Mouse (Mus musculus) embryonic facial prominence, embryonic 15.5 days (tissue): ENCODE results near the gene Adam11. TPM values are rescaled to one million over a fixed set of nuclear protein-coding genes. Genes with fewer than 3 reads are reported as not detected.

Experiments
- polyA plus RNA-seq: library from polyadenylated mRNA; unstranded; fragments of >200 nt; fragmentation: Nextera tagmentation; extraction: Ambion mirVana; gene quantifications from 2 replicates; pipeline ENCODE4 v1.2.1, GENCODE M21; 2015

The Adam11 gene
- polyA plus RNA-seq, 1 experiment from 2014 or later, result 7.1 TPM

Other genes starting within 250 kb of the Adam11 start
- gene Gpatch8, start 205.0 kb upstream of the Adam11 start, polyA plus RNA-seq, result 56.2 and 59.1 TPM in 2 replicates
- 11.1 and 12.0 TPM in 2 replicates for gene Gm11627, start 182.0 kb upstream of the Adam11 start, polyA plus RNA-seq
- 45.8 and 47.6 TPM in 2 replicates for gene Fzd2, start 157.0 kb upstream of the Adam11 start, polyA plus RNA-seq
- gene Meioc, start 97.7 kb upstream of the Adam11 start, polyA plus RNA-seq, result 0.58 and 0.80 TPM in 2 replicates
- gene Ccdc43, start 63.7 kb upstream of the Adam11 start, polyA plus RNA-seq, result 40.4 and 41.6 TPM in 2 replicates
- 58.3 and 60.5 TPM in 2 replicates for gene Gjc1, start 58.3 kb downstream of the Adam11 start, polyA plus RNA-seq
- gene Higd1b, start 74.4 kb downstream of the Adam11 start, polyA plus RNA-seq, result 1.1 and 2.1 TPM in 2 replicates
- gene Eftud2, start 119.5 kb downstream of the Adam11 start, polyA plus RNA-seq, result 154 and 167 TPM in 2 replicates
- 2.0 and 5.5 TPM in 2 replicates for gene Ccdc103, start 119.8 kb downstream of the Adam11 start, polyA plus RNA-seq
- gene Fam187a, start 123.7 kb downstream of the Adam11 start, polyA plus RNA-seq, result not detected in 2 replicates
- 0.39 and 0.51 TPM in 2 replicates for gene Gfap, start 139.5 kb downstream of the Adam11 start, polyA plus RNA-seq
- gene Kif18b, start 163.7 kb downstream of the Adam11 start, polyA plus RNA-seq, result 8.0 and 8.8 TPM in 2 replicates
- 2.7 and 4.1 TPM in 2 replicates for gene C1ql1, start 185.2 kb downstream of the Adam11 start, polyA plus RNA-seq